Mouse (Mus musculus): Measurements from ENCODE around the gene Vps18.
A peak's percentile ranks its signal among the peaks of the same experiment; 100 is the strongest.

Vps18 gene

GRCm38 (mm10) chr2:119288270-119288882 is at the start of gene Vps18:
Gene Vps18, plus strand, starts transcription at chr2:119288740.
- DNase-seq, result peak; percentile 98

GRCm38 (mm10) chr2:119240075-119240818 is 48.3 kb upstream of the Vps18 start:
- DNase-seq, result no peak

- no peak for DNase-seq
Measured at GRCm38 (mm10) chr2:119240819-119241186, 47.7 kb upstream of the Vps18 start.

- DNase-seq, result no peak
Measured at GRCm38 (mm10) chr2:119242548-119242947, 46.0 kb upstream of the Vps18 start.

- no peak for DNase-seq
Measured at GRCm38 (mm10) chr2:119245246-119245645, 43.3 kb upstream of the Vps18 start.

GRCm38 (mm10) chr2:119247904-119248303 is 40.6 kb upstream of the Vps18 start:
- DNase-seq, result no peak

GRCm38 (mm10) chr2:119249592-119250061 is 38.9 kb upstream of the Vps18 start:
- DNase-seq, result no peak

GRCm38 (mm10) chr2:119250377-119250776 is 38.2 kb upstream of the Vps18 start:
- no peak for DNase-seq

GRCm38 (mm10) chr2:119250826-119251478 is 37.6 kb upstream of the Vps18 start:
- peak; percentile 88 for DNase-seq

- no peak for DNase-seq
Measured at GRCm38 (mm10) chr2:119254976-119255375, 33.6 kb upstream of the Vps18 start.

GRCm38 (mm10) chr2:119260518-119260917 is 28.0 kb upstream of the Vps18 start:
- no peak for DNase-seq

GRCm38 (mm10) chr2:119261326-119261725 is 27.2 kb upstream of the Vps18 start:
- DNase-seq, result no peak

- DNase-seq, result no peak
Measured at GRCm38 (mm10) chr2:119262978-119263377, 25.6 kb upstream of the Vps18 start.

GRCm38 (mm10) chr2:119263813-119264212 is 24.7 kb upstream of the Vps18 start:
- DNase-seq, result no peak

- no peak for DNase-seq
Measured at GRCm38 (mm10) chr2:119270286-119270642, 18.3 kb upstream of the Vps18 start.

GRCm38 (mm10) chr2:119270643-119271331 is 17.8 kb upstream of the Vps18 start, which contains the start of gene Rhov:
Gene Rhov, minus strand, starts transcription at chr2:119271272.
- peak; percentile 70 for DNase-seq

- no peak for DNase-seq
Measured at GRCm38 (mm10) chr2:119274126-119274525, 14.4 kb upstream of the Vps18 start.

- DNase-seq, result no peak
Measured at GRCm38 (mm10) chr2:119276926-119277325, 11.6 kb upstream of the Vps18 start.

GRCm38 (mm10) chr2:119277810-119278209 is 10.7 kb upstream of the Vps18 start:
- DNase-seq, result no peak

GRCm38 (mm10) chr2:119281899-119282565 is 6.5 kb upstream of the Vps18 start:
- no peak for DNase-seq

GRCm38 (mm10) chr2:119287372-119287771 is 1.2 kb upstream of the Vps18 start:
- no peak for DNase-seq

- DNase-seq, result peak; percentile 21
Measured at GRCm38 (mm10) chr2:119289014-119289416, 475 bp downstream of the Vps18 start.

GRCm38 (mm10) chr2:119292281-119292680 is 3.7 kb downstream of the Vps18 start:
- no peak for DNase-seq
